Mouse (Mus musculus): ENCODE data around the gene Aatk. TPM values are rescaled to one million over a fixed set of nuclear protein-coding genes. Genes with fewer than 3 reads are reported as not detected.
A peak's percentile ranks its signal among the peaks of the same experiment; 100 is the strongest.

Gene Aatk
- 10 to 100 TPM; 30.1 to 30.9 TPM for total RNA-seq (2021)
- long read RNA-seq, experiment 1, full-length matches to known transcripts, result 5 of 24 reads
- long read RNA-seq, experiment 1, partial matches to known transcripts, result 17 of 24 reads
- long read RNA-seq, experiment 1, other reads (novel, unspliced or antisense), result 2 of 24 reads
- long read RNA-seq, experiment 2, full-length matches to known transcripts, result 5 of 34 reads
- long read RNA-seq, experiment 2, partial matches to known transcripts, result 18 of 34 reads
- long read RNA-seq, experiment 2, other reads (novel, unspliced or antisense), result 11 of 34 reads

DNA sequence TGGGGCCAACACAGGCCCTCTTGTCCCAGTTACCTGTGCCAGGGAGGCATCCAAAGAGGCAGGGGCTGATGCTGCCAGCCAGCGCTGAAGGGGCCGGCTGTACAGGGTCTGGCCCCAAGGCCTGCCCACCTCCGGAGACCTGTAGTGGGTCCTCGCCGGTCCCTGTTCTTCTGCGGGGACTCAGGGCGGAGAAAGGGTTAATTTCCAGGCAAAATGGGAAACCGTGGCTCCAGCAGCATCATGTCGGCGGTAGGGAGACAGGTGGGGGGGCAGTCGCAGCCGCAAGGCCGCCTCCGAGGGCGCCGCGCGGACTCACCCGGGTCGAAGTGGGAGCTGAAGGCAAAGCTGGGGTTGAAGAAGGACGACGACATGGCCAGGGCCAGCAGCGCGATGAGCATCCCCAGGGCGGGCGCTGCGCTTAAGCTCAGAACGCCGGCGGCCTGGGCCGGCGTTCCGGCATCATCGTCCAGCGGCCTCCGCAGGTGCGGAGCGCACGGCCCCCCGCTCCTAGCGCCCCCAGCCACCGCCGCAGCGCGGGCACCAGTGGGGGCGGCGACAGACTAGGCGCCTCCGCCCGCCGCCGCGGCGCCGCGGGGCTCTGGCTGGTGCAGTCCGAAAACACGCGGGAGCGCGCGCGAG lies at the start of gene Aatk:
TSS of gene Aatk (minus strand) at position 615 of the 639 bp plus-strand sequence.
- DNase-seq (ENCODE audit: low spot score in 2 of 2), result no peak

DNA sequence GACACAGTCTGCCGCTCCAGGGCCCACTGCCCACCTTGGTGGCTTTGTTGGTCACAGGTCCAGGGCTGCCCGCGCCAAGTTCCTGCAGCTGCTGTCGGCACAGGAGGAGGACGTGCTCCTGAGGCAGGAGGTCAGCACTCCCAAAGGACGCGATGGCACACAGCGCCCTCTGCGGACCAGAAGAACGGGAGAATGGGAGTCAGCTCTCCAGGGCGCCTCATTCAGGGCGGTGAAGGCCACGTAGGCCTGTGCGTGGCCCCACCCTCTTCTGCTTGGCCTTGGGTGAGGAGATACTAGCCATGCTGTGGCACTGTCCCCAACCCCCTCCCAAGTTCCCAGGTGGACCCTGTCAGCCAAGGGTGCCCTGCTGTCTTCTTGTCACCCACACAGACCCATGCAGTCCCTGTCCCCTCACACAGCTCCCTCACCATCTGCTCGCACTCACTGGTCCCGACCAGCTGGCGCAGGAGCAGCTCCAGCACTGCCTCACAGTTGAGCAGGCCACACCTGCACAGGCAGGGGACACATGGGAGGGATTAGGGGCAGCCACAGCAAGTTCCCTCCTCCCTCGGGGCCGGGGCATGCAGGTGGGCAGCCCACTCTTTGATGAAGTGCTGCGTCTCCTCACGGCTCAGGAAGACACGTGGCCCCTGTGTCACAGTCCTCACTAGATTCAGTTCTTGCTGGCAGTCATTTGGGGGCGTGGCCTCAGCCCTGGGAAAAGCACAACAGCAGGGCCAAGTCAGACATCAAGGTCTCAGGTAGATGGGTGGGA lies 46.0 kb upstream of the Aatk start:
- DNase-seq (ENCODE audit: low spot score in 2 of 2), result peak in 1 of 2 experiments; percentile 48

DNA sequence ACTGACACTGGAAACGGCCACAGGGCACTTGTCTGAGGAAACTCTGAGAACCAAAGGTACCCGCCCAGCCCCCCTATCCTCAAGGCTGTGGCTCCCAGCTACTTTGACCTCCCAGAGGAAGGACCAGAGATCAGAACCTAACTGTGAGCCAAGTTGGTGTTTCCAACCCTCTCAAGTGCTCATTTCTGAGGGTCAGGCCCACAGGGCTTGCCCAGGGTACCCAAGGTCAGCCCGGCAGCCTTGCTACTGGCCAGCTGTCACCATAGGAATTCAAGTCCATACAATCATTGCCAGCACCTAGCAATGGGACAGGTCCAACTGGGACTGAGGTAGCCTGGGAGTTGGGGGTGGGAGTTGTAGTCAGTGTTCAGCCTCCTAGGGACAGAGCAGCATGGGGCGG lies 43.7 kb upstream of the Aatk start:
- DNase-seq (ENCODE audit: low spot score in 2 of 2), result no peak

DNA sequence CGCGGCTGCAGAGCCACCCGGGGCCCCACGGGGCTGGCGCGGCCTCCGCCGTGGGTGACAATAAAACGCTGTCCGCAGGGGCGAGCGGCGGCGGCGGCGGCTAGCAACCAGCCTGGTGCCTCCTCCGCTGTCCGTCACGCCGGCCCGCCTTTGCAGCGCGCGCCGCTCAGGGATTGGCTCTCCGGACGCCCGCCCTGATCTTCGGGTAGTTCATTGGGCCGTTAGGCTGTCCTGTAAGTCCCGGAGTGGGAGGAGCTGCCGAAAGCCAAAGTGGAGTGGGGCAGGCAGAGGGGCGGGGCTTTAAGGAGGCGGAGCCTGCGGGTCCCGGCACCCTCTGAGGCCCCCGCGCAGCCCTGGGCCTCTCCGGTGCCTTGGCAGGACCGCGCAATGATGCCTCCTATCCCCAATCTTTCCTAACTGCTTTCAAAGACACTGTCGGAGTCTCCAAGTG lies 39.8 kb upstream of the Aatk start, which contains the start of gene Cep131:
TSS of gene Cep131 (minus strand) at position 126 of the 451 bp plus-strand sequence.
- DNase-seq (ENCODE audit: low spot score in 2 of 2), result peak; percentile 92 to 94

DNA sequence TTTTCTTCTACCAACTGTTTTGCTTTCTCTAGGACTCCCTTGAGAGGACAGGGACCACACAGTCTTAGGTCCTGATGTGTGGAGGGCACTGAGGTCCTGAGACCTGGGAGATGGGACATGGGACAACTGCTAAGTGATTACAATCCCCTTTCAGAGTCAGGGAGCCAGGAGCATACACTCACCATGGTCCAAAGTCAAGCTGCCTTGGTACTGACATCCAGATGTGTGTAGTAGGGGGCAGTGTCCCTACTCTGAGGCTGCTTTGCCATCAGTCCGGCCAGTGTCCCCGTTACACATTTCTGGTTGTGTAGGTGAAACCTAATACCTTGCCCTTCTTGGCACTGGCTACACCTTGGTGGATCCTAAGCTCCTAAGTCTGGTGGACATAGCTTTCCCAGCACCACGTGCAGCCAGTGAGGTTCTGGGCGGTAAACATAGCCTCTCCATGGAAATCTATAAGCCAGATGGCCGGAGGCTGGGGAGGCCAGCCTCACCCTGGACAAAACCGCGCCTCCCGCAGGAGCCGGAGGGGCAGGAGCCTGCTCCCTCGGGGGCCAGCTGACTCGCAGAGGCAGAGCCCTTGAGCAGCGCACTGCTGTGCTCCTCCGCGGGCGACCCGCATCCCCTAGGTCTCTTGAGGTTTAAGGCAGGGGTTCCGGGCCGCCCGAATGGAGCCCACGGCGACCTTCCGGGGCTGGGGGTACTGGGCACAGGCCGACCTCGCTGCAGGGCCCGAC lies 39.1 kb upstream of the Aatk start:
- DNase-seq (ENCODE audit: low spot score in 2 of 2), result no peak

DNA sequence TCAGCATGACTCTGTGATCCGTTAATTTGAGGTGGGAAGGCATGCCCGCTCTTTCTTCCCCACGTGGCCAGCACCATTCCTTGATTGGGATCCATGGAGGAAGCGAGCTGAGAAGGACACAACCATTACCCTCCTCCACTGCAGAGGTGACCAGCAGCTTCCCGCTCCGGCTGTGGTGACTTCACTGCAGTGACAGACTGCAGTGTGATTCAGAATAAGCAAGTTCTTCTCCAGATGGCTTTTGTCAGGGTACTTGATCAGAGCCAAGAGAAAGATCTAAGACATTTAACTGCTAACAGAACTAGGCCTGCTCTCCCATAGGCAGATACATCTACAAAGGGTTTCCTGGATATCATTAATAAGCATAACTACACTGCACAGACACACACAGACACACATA lies 33.3 kb upstream of the Aatk start:
- DNase-seq (ENCODE audit: low spot score in 2 of 2), result no peak

DNA sequence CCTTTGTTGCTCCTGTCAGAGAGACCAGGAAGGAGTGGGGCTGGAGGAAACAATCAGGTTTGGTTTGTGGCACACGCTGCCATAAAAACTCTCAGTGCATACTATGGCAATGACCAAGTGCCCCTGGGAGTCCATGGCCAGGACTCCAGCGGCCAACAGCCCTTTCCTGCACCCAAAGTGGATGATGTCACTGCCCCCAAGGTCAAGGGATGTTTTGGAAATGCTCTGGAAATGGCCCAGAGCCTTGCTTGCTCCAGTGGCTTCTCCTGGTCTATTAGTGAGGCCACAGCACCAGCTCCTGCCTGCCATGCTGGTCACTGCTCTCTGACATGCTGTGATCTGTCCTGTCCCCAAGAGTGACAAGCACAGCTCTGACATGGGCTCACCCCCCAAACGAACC lies 29.2 kb upstream of the Aatk start:
- no peak for DNase-seq (ENCODE audit: low spot score in 2 of 2)

DNA sequence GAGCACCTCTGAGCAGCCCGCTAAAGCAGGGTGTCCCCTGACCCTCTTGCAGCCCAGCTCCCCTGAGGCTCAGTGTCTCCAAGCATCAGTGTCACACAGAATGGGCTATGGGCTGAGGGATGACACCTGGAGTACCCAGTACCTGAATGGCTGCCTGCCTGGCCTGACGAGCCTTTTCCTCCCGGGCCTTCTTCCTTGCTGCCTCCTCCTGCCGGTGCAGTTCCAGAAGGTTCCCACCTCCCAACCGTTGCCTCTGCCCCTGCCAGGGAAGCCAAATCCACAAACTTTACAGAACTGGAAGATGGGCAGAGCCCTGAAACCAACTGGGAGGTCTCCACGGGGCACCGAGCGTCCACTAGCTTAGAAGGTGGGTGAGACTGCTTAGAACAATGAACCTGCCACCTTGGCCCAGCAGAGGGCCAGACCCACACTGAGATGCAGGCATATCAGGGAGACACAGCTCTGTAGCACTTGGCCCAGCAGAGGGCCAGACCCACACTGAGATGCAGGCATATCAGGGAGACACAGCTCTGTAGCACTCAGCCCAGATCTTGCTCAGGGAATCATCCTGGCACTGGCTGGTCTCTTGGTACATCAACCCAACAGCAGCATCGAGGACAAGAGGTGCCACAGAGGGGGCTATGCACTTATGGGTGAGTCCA lies 26.1 kb upstream of the Aatk start:
- no peak for DNase-seq (ENCODE audit: low spot score in 2 of 2)

DNA sequence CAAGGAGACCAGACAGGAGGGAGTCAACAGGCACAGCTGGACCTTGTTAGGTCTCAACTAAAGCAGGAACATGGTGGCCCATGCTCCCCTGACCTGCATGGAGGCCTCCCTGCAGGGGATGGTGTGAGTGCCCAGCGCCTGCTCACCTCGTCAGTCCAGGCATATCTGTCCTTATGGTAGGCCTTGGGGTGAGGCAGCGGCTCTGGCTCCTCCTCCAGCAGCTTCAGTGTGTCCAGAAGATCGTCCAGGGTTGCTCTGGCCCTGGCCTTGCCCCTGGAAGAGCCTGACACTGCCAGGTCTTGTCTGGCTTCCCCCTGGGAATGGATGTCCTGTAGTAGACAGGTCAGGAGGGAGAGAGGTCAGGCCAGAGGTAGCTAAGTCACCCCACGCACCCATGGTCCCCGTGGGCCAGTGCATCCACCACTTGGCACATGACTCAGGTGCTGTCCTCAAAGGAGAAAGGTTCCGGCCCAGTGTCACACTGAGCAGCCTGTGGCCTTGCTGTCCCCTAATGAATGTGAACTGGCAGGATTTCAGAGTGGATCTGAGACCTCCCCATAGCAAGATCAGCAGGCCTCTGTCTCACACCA lies 24.9 kb upstream of the Aatk start:
- peak in 1 of 2 experiments; percentile 40 for DNase-seq (ENCODE audit: low spot score in 2 of 2)

DNA sequence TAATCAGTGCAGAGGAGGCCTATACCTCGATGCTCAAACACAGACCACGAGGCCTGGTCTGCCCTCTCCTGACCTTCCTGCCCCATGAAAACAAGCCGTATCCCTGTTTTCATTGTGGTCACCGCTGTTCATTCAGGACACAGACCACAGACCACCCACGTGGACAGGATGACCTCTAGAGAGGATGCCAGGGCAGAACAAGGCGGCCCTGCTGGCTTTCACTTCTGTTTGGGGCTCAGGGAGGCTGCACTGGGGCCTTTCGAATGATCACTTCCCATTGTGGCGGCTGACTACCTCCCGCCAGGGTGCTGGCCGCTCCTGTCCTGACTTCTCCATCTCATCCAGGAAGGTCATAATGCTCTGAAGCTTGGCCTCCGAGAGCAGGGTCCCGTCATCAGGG lies 24.1 kb upstream of the Aatk start:
- DNase-seq (ENCODE audit: low spot score in 2 of 2), result no peak

DNA sequence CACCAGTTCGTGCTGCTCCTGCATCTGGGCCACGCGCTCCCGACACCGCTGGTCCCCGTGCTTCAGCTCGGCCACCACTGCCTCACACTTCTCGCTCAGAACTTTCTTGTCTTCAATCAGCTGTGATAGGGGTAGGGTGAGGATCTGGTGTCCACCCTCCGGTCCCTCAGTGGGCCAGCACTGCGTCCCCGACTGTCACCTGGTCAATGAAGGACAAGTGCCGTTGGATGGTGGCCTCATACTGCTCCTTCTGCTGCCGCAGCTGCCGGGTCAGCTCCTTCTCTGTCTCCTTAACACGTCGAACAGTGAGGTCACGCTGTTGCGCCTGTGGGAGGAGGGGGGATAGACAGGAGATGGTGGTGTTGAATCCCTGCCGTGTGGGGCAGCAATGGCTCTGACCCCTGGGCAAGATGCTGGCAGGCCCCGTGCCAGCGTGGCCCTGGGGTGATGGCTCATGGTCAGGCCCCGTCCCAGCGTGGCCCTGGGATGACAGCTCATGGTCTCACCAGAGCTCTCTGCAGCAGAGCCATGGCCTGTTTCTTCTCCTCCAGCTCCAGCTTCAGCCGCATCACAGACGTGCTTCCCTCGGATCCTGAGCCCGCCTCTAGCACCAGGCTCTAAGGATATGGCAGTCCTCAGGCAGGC lies 23.4 kb upstream of the Aatk start:
- DNase-seq (ENCODE audit: low spot score in 2 of 2), result no peak

DNA sequence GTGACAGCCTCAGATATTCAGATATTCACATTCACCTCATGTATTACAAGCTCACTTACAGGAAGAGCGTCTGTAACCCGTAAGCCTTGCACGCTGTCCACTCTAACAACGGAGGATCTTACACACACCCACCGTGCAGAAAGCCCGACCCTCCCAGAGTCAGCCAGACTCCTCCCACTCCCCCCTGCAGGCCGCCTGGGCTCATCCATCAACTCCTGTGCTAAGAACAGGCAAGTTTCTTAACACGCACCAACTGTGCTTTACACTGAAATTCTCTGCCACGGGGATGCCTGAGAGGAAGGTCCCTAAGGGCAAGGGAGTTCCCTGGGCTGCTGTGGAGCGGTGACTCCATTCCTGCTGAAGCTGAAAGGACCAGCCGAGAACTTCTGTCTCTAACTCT lies 22.3 kb upstream of the Aatk start:
- no peak for DNase-seq (ENCODE audit: low spot score in 2 of 2)

DNA sequence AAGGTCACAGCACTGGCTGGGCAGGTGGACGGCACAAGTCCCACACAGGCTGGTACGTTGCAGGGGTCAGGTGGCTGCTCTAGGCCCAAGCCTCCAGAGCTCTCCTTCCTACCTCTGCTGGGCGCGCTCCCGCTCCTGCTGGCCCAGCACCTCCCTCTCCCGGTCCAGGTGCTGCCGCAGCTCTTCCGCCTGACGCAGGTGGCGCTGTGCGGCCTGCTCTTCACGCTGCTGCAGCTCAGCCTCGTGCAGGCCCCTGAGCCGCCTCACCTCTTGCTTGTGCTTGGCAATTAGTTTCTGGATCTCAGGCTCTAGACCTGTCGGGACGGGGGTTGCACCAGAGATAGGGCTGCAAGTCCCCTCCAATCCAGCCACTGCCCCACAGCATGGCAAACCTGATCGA lies 20.9 kb upstream of the Aatk start:
- no peak for DNase-seq (ENCODE audit: low spot score in 2 of 2)

DNA sequence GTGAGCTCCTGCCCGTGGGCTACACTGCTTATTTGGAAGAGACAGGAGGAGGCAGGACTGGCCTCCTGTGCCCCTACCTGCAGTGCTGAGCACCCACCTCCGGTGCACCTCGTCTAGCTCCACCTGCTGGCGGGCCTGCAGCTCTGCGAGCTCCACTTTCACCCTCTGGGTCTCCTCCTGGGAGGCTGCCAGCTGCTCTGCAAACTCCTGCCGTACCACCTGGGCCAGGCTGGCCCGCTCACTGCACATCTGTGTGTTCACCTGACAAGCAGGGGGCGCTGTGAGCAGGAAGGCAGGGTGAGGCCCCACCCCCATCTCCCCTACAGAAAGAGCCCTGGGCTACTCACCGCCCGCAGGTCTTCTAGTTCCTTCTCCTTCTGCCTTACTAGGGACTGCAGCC lies 18.3 kb upstream of the Aatk start:
- DNase-seq (ENCODE audit: low spot score in 2 of 2), result peak in 1 of 2 experiments; percentile 49

DNA sequence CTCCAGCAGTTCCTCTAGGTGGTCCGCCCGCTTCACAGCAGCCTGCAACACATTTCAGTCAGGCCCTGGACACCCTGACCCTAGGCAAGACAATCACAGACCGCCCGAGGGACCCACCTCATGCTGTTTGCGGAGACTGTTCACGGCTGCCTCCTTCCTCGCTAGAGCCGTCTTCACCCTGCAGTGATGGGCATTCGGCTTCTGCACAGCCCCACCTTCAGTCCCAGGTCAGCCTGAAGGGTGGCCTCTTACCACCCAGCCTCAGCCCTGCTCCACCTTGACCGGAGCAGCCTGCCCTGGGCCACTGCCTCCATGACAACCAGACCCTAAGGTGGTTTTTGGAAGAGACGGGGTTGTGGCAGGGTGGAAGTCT lies 17.7 kb upstream of the Aatk start:
- no peak for DNase-seq (ENCODE audit: low spot score in 2 of 2)

DNA sequence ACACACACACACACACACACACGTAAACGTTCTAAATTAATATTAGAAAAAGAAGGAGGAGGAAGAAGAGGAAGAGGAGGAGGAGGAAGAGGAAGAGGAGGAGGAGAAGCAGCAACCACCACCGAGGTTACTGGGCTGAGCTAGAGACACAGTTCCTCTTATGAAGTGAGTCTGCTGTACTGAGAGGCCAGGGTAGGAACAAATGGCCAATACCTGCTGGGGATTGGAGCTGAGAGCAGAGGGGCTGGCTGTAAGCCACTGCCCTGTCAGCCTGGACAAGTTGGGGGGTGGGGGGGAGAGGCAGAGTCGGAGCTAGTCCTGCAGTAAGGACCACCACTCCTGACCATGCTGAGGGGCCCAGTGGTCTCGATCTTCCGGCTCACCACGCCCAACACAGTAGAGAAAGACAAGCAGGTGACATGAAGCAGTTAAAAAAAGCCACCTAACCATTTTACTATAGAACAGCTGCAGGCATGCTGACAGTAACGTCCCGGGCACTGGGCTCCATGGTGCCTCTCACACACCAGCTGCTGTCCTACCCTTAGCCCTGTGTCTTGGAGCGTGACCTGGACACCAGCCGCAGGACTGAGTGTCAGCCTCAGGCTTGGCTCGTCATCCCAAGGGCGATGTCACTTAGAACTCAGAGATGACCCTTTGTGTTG lies 17.2 kb upstream of the Aatk start:
- no peak for DNase-seq (ENCODE audit: low spot score in 2 of 2)

DNA sequence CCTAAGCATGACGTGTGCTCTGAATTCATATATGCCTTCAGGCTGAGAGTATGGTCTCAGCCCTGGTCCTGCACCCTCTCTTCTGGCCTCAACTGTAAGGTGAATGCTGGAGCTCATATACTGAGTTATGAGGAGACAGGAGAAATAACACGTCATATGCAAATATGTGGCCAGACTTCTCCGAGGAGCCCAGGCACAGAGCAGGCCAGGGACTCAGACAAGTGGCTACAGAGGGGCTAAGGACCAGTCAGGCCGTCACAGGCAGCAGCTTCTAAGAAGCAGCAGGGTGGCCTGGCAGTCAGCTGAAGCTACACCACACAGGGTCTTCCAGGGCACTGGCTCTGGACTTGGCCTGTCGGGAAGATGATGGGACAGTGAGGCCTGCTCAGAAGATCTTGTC lies 16.4 kb upstream of the Aatk start:
- DNase-seq (ENCODE audit: low spot score in 2 of 2), result no peak

DNA sequence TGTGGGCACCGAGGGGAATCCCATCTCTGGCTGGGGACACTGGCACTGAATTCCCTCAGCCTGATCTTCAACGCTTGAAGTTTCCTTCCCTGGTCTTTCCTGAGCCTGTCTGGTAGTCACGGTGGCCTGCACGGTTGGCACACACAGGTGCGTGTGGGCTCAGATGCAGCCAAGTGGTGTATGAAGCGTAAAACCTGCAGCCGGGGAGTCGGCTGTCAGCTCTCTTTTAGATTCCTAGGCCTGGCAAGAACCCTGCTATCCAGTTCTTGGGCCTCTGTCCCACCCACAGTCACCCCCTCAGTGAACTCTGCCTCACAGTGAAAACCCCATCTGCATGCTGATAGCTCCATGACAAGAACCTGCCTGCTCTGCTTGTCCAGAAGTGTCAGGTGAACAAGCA lies 13.7 kb upstream of the Aatk start:
- no peak for DNase-seq (ENCODE audit: low spot score in 2 of 2)

DNA sequence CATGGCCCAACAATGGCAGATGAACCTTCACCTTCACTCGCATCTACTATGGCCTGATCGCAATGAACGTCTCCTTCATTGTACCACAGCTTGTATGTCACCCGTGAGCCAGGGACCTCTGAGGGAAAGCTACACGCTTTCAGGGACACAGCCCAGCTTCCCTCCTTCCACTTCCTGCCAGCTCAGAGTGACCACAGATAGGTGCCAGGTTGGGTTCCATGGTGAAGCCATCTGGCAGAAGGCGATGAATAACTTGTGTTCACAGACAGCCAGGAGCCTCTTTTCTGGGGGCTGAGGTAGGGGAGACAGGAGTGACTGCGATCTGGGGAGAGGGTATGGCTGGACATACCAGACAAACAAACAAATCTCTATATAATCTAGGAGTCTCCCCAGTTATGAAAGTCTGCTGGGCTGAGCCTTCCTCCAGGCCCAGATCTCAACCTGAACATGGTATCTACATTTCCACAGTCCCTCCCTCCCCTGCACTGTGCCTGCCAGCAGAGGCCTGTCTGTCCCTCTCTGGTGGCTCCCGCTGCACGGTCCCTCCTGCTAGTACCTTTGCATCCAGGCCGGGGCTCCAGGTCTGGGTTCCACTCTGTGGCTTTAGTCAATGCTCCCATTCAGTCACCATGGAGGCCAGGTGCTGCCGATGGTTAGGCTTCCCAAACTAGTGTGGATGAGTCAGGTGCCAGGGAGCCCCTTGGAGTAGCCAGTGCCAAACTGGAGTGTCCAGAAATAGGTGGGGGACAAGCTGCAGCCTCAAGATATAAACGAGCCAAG lies 9.2 kb upstream of the Aatk start:
- no peak for DNase-seq (ENCODE audit: low spot score in 2 of 2)
